Mouse (Mus musculus) intestine, embryonic 16.5 days (tissue): Measurements from ENCODE around the gene 2310003L06Rik. TPM values are rescaled to one million over a fixed set of nuclear protein-coding genes. Genes with fewer than 3 reads are reported as not detected.

Experiments
- ATAC-seq: fragments of 200-750 bp; cut with Nextera tagmentation; 2 replicates; pipeline ENCODE4 v1.8.0; 2017; ENCODE audit warnings: moderate TSS enrichment, moderate library complexity
- H3K27ac ChIP-seq: fragments of 300-500 bp; sonication (generic); 2 replicates; pipeline ENCODE4 v1.5.1; 2014; ENCODE audit warnings: mild to moderate bottlenecking, low read length
- H3K27me3 ChIP-seq: fragments of 300-500 bp; sonication (generic); replicated peaks from 2 replicates; pipeline ENCODE4 v1.6.1; 2014; ENCODE audit warnings: low read length, control low read depth, mixed read lengths; ENCODE audit not compliant: control insufficient read depth, insufficient read depth
- H3K36me3 ChIP-seq: fragments of 300-500 bp; sonication (generic); 2 replicates; pipeline ENCODE4 v1.6.1; 2014; ENCODE audit warnings: low read length, control low read depth; ENCODE audit not compliant: control insufficient read depth, insufficient read depth
- H3K4me1 ChIP-seq: fragments of 300-500 bp; sonication (generic); 2 replicates; pipeline ENCODE4 v1.6.1; 2014; ENCODE audit warnings: low read length, control low read depth, mixed read lengths; ENCODE audit not compliant: control insufficient read depth, insufficient read depth
- H3K4me2 ChIP-seq: fragments of 300-500 bp; sonication (generic); 2 replicates; pipeline ENCODE4 v1.6.1; 2014; ENCODE audit warnings: low read depth, low read length, control low read depth
- H3K4me3 ChIP-seq: fragments of 300-500 bp; sonication (generic); 2 replicates; pipeline ENCODE4 v1.5.1; 2014; ENCODE audit warnings: mild to moderate bottlenecking, low read length
- H3K9ac ChIP-seq: fragments of 300-500 bp; sonication (generic); 2 replicates; pipeline ENCODE4 v1.6.1; 2014; ENCODE audit warnings: low read depth, low read length
- H3K9me3 ChIP-seq: fragments of 300-500 bp; sonication (generic); 2 replicates; pipeline ENCODE4 v1.6.1; 2016; ENCODE audit warnings: low read length, control low read depth; ENCODE audit not compliant: control insufficient read depth
- polyA plus RNA-seq: library from polyadenylated mRNA; unstranded; fragments of >200 nt; fragmentation: Nextera tagmentation; extraction: Ambion mirVana; gene quantifications from 2 replicates; pipeline ENCODE4 v1.2.1, GENCODE M21; 2015

Gene 2310003L06Rik
- polyA plus RNA-seq, 1 experiment from 2014 or later, result not detected

DNA sequence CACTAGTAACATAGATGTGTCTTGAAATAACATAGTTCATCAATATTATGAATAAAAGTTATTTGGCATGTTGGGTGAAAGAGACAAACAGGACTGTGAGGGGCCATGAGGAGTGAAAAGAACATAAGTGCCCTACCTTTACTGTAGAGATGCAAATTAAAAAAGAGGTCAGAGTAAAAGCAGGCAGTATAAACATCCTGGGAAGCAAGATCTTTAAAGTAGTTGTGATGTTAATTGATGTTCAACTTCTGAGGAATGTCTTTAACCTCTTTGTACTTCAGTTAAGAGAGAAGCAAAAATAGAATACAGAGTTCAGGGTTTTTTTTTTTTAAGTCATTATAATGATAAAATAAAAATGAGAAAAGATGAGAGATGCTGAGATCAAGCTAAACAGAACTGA lies 36.0 kb downstream of the 2310003L06Rik start:
- Histone ChIP-seq H3K4me1 (no peaks in the 10 kb centered on the region), H3K27me3 (no peaks in the 10 kb centered on the region), H3K4me3 (no peak overlapping the region), H3K27ac (no peak overlapping the region), H3K9ac (no peak overlapping the region), H3K9me3 (no peaks in the 10 kb centered on the region), H3K4me2 (no peak overlapping the region), H3K36me3 (no peaks in the 10 kb centered on the region)
- no peak for ATAC-seq

Other genes starting within 250 kb of the 2310003L06Rik start
- not detected in 2 replicates for gene Csn1s2a, start 194.9 kb upstream of the 2310003L06Rik start, polyA plus RNA-seq
- not detected in 2 replicates for gene Csn1s2b, start 161.4 kb upstream of the 2310003L06Rik start, polyA plus RNA-seq
- gene Prr27, start 143.8 kb upstream of the 2310003L06Rik start, polyA plus RNA-seq, result not detected in 2 replicates
- not detected in 2 replicates for gene Odam, start 84.4 kb upstream of the 2310003L06Rik start, polyA plus RNA-seq
- gene Csn3, start 43.9 kb upstream of the 2310003L06Rik start, polyA plus RNA-seq, result 0.22 TPM in 1 of 2 replicates, not detected in the other
- gene Gm28434, start 58 bp downstream of the 2310003L06Rik start, polyA plus RNA-seq, result not detected in 2 replicates
- gene Cabs1, start 10.0 kb downstream of the 2310003L06Rik start, polyA plus RNA-seq, result not detected in 2 replicates
- not detected in 2 replicates for gene Smr3a, start 33.1 kb downstream of the 2310003L06Rik start, polyA plus RNA-seq
- not detected in 2 replicates for gene Smr2, start 117.1 kb downstream of the 2310003L06Rik start, polyA plus RNA-seq
- not detected in 2 replicates for gene Gm11116, start 142.1 kb downstream of the 2310003L06Rik start, polyA plus RNA-seq
- not detected in 2 replicates for gene Gm11115, start 184.6 kb downstream of the 2310003L06Rik start, polyA plus RNA-seq